Mouse (Mus musculus): Measurements from ENCODE around the gene Cdkn2d. TPM values are rescaled to one million over a fixed set of nuclear protein-coding genes. Genes with fewer than 3 reads are reported as not detected.
A peak's percentile ranks its signal among the peaks of the same experiment; 100 is the strongest.

Cdkn2d gene
- polyA plus RNA-seq (2014; fragmentation: Nextera tagmentation; extraction: Ambion mirVana) = 51.3 and 55.0 TPM in 2 replicates

DNA sequence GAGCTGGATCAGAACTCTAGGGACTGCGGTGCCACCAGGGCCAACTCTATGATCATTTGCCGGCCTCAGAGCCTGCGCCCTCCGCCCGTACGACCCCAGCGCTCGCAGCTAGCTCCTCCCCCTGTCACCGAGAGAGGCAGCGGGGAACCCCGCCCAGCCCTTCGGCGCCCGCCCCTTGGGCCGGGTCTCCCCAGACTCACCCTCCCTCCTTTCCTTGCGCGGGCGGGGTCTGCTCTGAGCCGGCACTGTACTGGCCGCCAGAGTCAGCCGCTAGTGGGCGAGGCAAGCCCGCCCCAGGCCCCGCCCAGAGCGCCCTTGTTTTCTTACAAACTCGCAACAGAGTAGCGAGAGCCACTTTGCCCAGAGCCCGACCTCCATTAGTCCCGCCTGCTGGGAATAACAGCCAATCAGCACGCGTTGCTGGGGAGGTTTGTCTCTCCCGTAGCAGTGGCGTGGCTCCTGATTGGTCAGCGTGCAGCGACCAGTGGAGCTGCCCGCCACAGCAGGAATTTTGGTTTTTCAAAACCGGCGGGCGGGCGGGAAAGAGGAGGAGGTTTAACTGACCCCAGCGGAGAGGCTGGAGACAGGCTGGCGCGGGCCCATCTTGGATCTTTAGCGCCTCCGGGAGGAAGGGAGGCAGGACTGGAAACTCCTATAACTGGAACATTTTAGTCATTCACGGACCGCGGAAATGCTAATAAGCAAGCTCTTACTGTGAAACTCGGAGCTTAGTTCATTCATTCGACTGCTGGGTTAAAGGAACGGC, at the start of gene Cdkn2d:
Cdkn2d (minus strand) TSS at position 386 of the 766 bp plus-strand sequence.
- DNase-seq (ENCODE audit: low spot score) = peak; percentile 100
- ATAC-seq (replicated peaks; ENCODE audit: insufficient number of reproducible peaks, low FRiP score, low TSS enrichment, low read depth) = peak; percentile 98
- peak within 1 kb of the TSS; percentile 68 for H3K4me2 ChIP-seq (ENCODE audit: low read depth, low read length)
- H3K27me3 ChIP-seq (ENCODE audit: control insufficient read depth, insufficient read depth, low read length) = no peaks in the 10 kb centered on the region
- no peaks in the 10 kb centered on the region for H3K36me3 ChIP-seq (replicated peaks; ENCODE audit: control insufficient read depth, insufficient read depth, low read depth, low read length)
- H3K9me3 ChIP-seq (replicated peaks; ENCODE audit: control insufficient read depth, low read length) = no peaks in the 10 kb centered on the region
- H3K27ac ChIP-seq (replicated peaks; ENCODE audit: low read depth, low read length) = peak within 1 kb of the TSS; percentile 86
- H3K4me3 ChIP-seq (ENCODE audit: low read depth, low read length) = peak within 1 kb of the TSS; percentile 78
- under 1% methylated on average over 51 of the region's 51 CpGs for WGBS
- H3K9ac ChIP-seq (replicated peaks; ENCODE audit: low read length) = peak within 1 kb of the TSS; percentile 85
- H3K4me1 ChIP-seq (ENCODE audit: control insufficient read depth, insufficient read depth, low read length) = peaks cover 4% of the 10 kb centered on the region; the same call in 1 of the 2 replicates

DNA sequence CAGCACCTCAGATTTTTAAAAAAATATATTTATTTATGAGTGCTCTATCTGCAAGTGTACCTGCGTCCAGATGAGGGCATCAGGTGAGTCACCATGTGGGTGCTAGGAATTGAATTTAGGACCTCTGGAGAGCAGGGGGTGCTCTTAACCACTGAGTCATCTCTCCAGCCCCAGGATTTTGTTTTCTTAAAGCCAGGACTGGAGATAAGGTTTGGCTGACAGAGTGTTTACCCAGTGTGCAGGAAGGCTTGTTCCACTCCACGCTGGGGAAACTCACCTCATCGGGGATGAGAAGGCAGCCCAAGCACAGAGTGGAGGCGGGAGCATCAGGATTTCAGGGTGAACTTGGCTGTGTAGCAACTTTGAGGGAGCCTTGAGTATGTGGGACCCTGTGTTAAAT, 49.2 kb upstream of the Cdkn2d start:
- Histone ChIP-seq H3K4me3 (ENCODE audit: low read depth, low read length) (no peak overlapping the region), H3K4me1 (ENCODE audit: control insufficient read depth, insufficient read depth, low read length) (no peaks in the 10 kb centered on the region), H3K9ac (replicated peaks; ENCODE audit: low read length) (no peak overlapping the region), H3K27me3 (ENCODE audit: control insufficient read depth, insufficient read depth, low read length) (no peaks in the 10 kb centered on the region), H3K27ac (replicated peaks; ENCODE audit: low read depth, low read length) (no peak overlapping the region), H3K4me2 (ENCODE audit: low read depth, low read length) (no peak overlapping the region), H3K36me3 (replicated peaks; ENCODE audit: control insufficient read depth, insufficient read depth, low read depth, low read length) (no peaks in the 10 kb centered on the region; the same call in 1 of the 2 replicates), H3K9me3 (replicated peaks; ENCODE audit: control insufficient read depth, low read length) (no peaks in the 10 kb centered on the region)
- no peak for DNase-seq (ENCODE audit: low spot score)
- no peak for ATAC-seq (replicated peaks; ENCODE audit: insufficient number of reproducible peaks, low FRiP score, low TSS enrichment, low read depth)
- 92% methylated on average over 4 of the region's 4 CpGs for WGBS

DNA sequence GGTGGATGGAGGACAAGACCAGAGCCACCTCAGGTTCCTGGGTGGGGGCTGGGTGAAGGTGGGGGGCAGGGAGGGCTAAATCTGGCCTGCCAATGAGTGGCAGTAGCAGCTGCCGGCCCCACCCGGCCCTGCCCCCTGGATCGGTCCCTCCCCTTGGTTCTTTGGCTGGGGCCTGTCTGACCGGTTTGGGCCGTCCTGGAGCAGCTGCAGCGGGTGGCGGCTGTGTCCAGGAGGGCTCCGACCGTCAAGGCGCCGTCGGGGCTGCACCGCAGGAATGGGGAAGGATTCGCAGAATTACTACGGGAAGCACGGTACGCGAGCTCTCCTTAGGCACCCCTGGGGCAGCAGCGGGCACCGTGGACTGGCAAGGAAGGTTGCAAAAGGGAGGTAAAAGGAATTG, 46.4 kb upstream of the Cdkn2d start:
- peak; percentile 50 for ATAC-seq (replicated peaks; ENCODE audit: insufficient number of reproducible peaks, low FRiP score, low TSS enrichment, low read depth)

DNA sequence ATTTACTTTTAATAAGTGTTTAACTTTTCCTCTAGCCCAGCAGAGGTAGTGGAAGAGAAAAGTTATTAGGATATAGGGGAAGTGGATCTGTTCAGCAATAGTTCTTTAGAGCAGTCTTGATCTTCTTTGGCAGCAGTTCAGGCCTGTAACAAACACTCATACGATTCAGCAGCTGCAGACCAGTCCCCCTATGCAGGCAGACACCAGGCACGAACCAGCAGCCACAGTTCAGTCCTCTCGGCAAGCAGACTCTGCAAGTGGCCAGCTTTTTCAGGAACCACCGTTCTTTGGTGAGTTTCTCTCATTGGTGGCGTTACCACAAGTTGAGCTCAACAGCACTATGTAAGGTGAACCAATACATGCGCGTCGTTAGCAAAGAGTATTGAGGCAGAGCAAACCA, 45.3 kb upstream of the Cdkn2d start:
- no peak overlapping the region for H3K4me2 ChIP-seq (ENCODE audit: low read depth, low read length)
- DNase-seq (ENCODE audit: low spot score) (no peak), ATAC-seq (replicated peaks; ENCODE audit: insufficient number of reproducible peaks, low FRiP score, low TSS enrichment, low read depth) (no peak)
- no peak overlapping the region for H3K9ac ChIP-seq (replicated peaks; ENCODE audit: low read length)
- H3K27me3 ChIP-seq (ENCODE audit: control insufficient read depth, insufficient read depth, low read length) = no peaks in the 10 kb centered on the region
- no peak overlapping the region for H3K4me3 ChIP-seq (ENCODE audit: low read depth, low read length)
- no peak overlapping the region for H3K27ac ChIP-seq (replicated peaks; ENCODE audit: low read depth, low read length)
- no peaks in the 10 kb centered on the region for H3K9me3 ChIP-seq (replicated peaks; ENCODE audit: control insufficient read depth, low read length)
- H3K36me3 ChIP-seq (replicated peaks; ENCODE audit: control insufficient read depth, insufficient read depth, low read depth, low read length) = no peaks in the 10 kb centered on the region; the same call in 1 of the 2 replicates
- 85% methylated on average over 8 of the region's 8 CpGs for WGBS
- no peaks in the 10 kb centered on the region; the same call in 1 of the 2 replicates for H3K4me1 ChIP-seq (ENCODE audit: control insufficient read depth, insufficient read depth, low read length)

More for the DNA sequence above, 46.4 kb upstream of the Cdkn2d start:
- H3K27ac ChIP-seq (replicated peaks; ENCODE audit: low read depth, low read length) = peak overlapping the region; percentile 41; the same call in 1 of the 2 replicates
- H3K9ac ChIP-seq (replicated peaks; ENCODE audit: low read length) = peak overlapping the region; percentile 37
- no peaks in the 10 kb centered on the region for H3K27me3 ChIP-seq (ENCODE audit: control insufficient read depth, insufficient read depth, low read length)
- no peaks in the 10 kb centered on the region for H3K4me1 ChIP-seq (ENCODE audit: control insufficient read depth, insufficient read depth, low read length)
- no peaks in the 10 kb centered on the region; the same call in 1 of the 2 replicates for H3K36me3 ChIP-seq (replicated peaks; ENCODE audit: control insufficient read depth, insufficient read depth, low read depth, low read length)
- H3K4me3 ChIP-seq (ENCODE audit: low read depth, low read length) = peak overlapping the region; percentile 18
- WGBS = 18% methylated on average over 20 of the region's 20 CpGs
- peak; percentile 37 for DNase-seq (ENCODE audit: low spot score)
- no peaks in the 10 kb centered on the region for H3K9me3 ChIP-seq (replicated peaks; ENCODE audit: control insufficient read depth, low read length)
- no peak overlapping the region for H3K4me2 ChIP-seq (ENCODE audit: low read depth, low read length)

DNA sequence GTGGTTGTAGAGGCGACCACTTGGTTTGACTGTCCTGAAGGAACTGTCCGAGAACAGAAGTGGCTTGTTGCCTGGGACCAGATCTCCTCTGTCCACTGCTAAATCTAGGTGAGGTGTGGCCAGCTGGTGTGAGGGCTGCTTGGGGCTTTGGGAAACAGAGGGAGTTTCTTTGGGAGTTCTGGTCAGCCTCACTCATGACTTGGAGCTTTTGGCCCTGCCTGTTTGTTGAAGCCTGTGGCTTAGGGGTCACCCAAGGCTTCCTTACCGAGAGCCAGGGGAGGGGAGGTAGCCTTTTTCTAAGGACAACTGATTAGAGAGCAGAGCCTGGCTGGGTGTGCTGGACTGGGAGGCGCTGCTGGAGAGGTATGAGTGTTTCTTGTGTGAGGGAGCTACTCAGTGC, 44.2 kb upstream of the Cdkn2d start:
- H3K4me1 ChIP-seq (ENCODE audit: control insufficient read depth, insufficient read depth, low read length) = no peaks in the 10 kb centered on the region; the same call in 1 of the 2 replicates
- no peak for DNase-seq (ENCODE audit: low spot score)
- no peaks in the 10 kb centered on the region; the same call in 1 of the 2 replicates for H3K36me3 ChIP-seq (replicated peaks; ENCODE audit: control insufficient read depth, insufficient read depth, low read depth, low read length)
- H3K4me3 ChIP-seq (ENCODE audit: low read depth, low read length) = no peak overlapping the region
- WGBS = 81% methylated on average over 4 of the region's 4 CpGs
- ATAC-seq (replicated peaks; ENCODE audit: insufficient number of reproducible peaks, low FRiP score, low TSS enrichment, low read depth) = no peak
- no peak overlapping the region for H3K4me2 ChIP-seq (ENCODE audit: low read depth, low read length)
- no peak overlapping the region for H3K9ac ChIP-seq (replicated peaks; ENCODE audit: low read length)
- no peaks in the 10 kb centered on the region for H3K27me3 ChIP-seq (ENCODE audit: control insufficient read depth, insufficient read depth, low read length)
- no peaks in the 10 kb centered on the region for H3K9me3 ChIP-seq (replicated peaks; ENCODE audit: control insufficient read depth, low read length)
- no peak overlapping the region for H3K27ac ChIP-seq (replicated peaks; ENCODE audit: low read depth, low read length)

DNA sequence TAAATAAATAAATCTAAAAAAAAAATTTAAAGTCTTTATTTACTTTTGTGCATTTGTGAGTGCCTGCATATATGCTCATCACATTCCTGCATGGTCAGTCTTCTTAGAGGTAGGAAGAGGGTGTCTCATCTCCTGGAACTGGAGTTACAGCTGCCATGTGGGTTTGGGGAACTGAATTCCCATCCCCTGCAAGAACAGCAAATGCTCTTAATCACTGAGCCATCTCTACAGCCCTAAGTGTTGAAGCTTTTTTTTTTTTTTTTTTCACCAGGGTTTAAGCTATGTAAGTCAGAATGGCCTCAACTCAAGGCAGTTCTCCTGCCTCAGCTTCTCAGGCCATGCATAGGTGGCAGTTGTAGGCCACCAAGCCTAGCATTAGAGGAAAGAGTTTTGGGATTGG, 43.5 kb upstream of the Cdkn2d start:
- Histone ChIP-seq H3K4me1 (ENCODE audit: control insufficient read depth, insufficient read depth, low read length) (no peaks in the 10 kb centered on the region; the same call in 1 of the 2 replicates), H3K27ac (replicated peaks; ENCODE audit: low read depth, low read length) (no peak overlapping the region), H3K9ac (replicated peaks; ENCODE audit: low read length) (no peak overlapping the region), H3K4me3 (ENCODE audit: low read depth, low read length) (no peak overlapping the region), H3K36me3 (replicated peaks; ENCODE audit: control insufficient read depth, insufficient read depth, low read depth, low read length) (no peaks in the 10 kb centered on the region), H3K4me2 (ENCODE audit: low read depth, low read length) (no peak overlapping the region), H3K27me3 (ENCODE audit: control insufficient read depth, insufficient read depth, low read length) (no peaks in the 10 kb centered on the region), H3K9me3 (replicated peaks; ENCODE audit: control insufficient read depth, low read length) (no peaks in the 10 kb centered on the region)
- ATAC-seq (replicated peaks; ENCODE audit: insufficient number of reproducible peaks, low FRiP score, low TSS enrichment, low read depth) (no peak), DNase-seq (ENCODE audit: low spot score) (no peak)

DNA sequence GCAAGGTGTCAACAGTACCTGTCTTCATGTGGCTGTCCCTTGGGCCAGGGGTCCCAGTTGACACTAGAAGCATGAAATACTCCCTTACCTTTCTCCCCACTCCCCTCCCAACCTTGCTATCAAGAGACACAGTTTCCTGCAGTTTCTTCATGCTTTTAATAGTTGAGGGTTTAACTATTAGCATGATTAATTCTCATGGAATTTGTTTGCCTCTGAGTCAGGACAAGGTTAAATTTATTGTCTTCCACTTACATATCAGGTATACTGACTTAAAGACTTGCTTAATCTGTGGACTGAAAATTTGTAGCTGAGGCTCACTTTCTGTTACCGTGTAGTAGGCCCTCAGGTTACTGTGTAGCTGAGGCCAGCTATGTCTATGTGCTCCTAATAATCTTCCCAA, 42.3 kb upstream of the Cdkn2d start:
- WGBS = 88% methylated on average over 1 of the region's 1 CpGs
- H3K27ac ChIP-seq (replicated peaks; ENCODE audit: low read depth, low read length) = no peak overlapping the region
- no peaks in the 10 kb centered on the region for H3K27me3 ChIP-seq (ENCODE audit: control insufficient read depth, insufficient read depth, low read length)
- H3K4me1 ChIP-seq (ENCODE audit: control insufficient read depth, insufficient read depth, low read length) = no peaks in the 10 kb centered on the region; the same call in 1 of the 2 replicates
- H3K36me3 ChIP-seq (replicated peaks; ENCODE audit: control insufficient read depth, insufficient read depth, low read depth, low read length) = no peaks in the 10 kb centered on the region
- no peak for DNase-seq (ENCODE audit: low spot score)
- H3K4me3 ChIP-seq (ENCODE audit: low read depth, low read length) = no peak overlapping the region
- ATAC-seq (replicated peaks; ENCODE audit: insufficient number of reproducible peaks, low FRiP score, low TSS enrichment, low read depth) = no peak
- H3K9ac ChIP-seq (replicated peaks; ENCODE audit: low read length) = no peak overlapping the region
- H3K4me2 ChIP-seq (ENCODE audit: low read depth, low read length) = no peak overlapping the region
- no peaks in the 10 kb centered on the region for H3K9me3 ChIP-seq (replicated peaks; ENCODE audit: control insufficient read depth, low read length)

All from embryonic facial prominence, embryonic 11.5 days (tissue).